Mouse (Mus musculus) brain, embryonic 14.5 days (tissue): ENCODE data around the gene Aida. TPM values are rescaled to one million over a fixed set of nuclear protein-coding genes. Genes with fewer than 3 reads are reported as not detected.

Source experiments
- DNase-seq: peaks from one replicate; pipeline ENCODE4 v3.0.0-alpha.2; 2011; ENCODE audit warnings: low read depth
- CTCF ChIP-seq: fragments of 200-500 bp; IDR thresholded peaks from 2 replicates; pipeline ENCODE4 v1.5.1; 2012; ENCODE audit warnings: inconsistent platforms, mild to moderate bottlenecking, moderate library complexity, borderline replicate concordance; ENCODE audit not compliant: insufficient read depth, insufficient read length; ENCODE audit errors: extremely low read depth
- POLR2A ChIP-seq: fragments of 200-500 bp; IDR thresholded peaks from 2 replicates; pipeline ENCODE4 v1.6.1; 2012; ENCODE audit warnings: mild to moderate bottlenecking, inconsistent platforms, borderline replicate concordance; ENCODE audit not compliant: poor library complexity, insufficient read depth, insufficient read length, severe bottlenecking; ENCODE audit errors: extremely low read depth
- polyA plus RNA-seq: library from polyadenylated mRNA; depleted of rRNA; stranded (reverse); fragments of >200 nt; gene quantifications from 2 replicates; pipeline ENCODE4 v1.2.3, GENCODE M21; 2012; rRNA removed

Gene Aida
- polyA plus RNA-seq, 1 experiment: 82.0 TPM

- TF ChIP-seq CTCF (no peak), POLR2A (peak; percentile 54; the same call in 1 of the 2 replicates)
- peak; percentile 98 for DNase-seq
Measured at GRCm38 (mm10) chr1:183344886-183345816, 48.8 kb downstream of the Aida start.

- no peak for DNase-seq
Measured at GRCm38 (mm10) chr1:183345817-183346195, 49.4 kb downstream of the Aida start.

DNA sequence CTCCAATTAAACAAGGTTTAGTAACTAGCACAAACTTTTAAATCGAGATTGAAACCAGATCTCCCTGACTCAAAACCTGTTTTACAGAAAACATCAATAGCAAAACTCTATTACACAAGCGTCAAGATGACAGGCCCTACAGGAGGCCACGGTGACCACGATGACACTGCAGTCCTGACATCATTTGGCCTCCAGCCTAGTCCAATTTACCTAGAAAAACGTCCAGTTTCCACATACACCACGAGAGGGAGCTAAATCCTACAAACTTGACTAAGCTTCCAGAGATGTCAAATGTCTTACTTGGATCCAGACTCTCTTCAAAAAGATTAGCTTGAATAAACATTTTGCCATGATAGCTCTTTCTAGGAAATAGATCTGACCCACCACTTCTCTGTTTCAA lies 53.5 kb downstream of the Aida start:
- TF ChIP-seq CTCF (peak; percentile 46; the same call in 1 of the 2 replicates), POLR2A (no peak)
- DNase-seq: peak; percentile 78

More at GRCm38 (mm10) chr1:183345817-183346195, 49.4 kb downstream of the Aida start:
- TF ChIP-seq CTCF (no peak), POLR2A (no peak)

GRCm38 (mm10) chr1:183358901-183359300 lies 62.5 kb downstream of the Aida start:
- DNase-seq: no peak
- TF ChIP-seq POLR2A: no peak
- no peak for TF ChIP-seq CTCF

GRCm38 (mm10) chr1:183362301-183362700 lies 65.9 kb downstream of the Aida start:
- no peak for DNase-seq

GRCm38 (mm10) chr1:183362729-183363576 lies 66.6 kb downstream of the Aida start:
- no peak for TF ChIP-seq CTCF
- TF ChIP-seq POLR2A: no peak

More at GRCm38 (mm10) chr1:183362301-183362700, 65.9 kb downstream of the Aida start:
- TF ChIP-seq CTCF (no peak), POLR2A (no peak)

DNA sequence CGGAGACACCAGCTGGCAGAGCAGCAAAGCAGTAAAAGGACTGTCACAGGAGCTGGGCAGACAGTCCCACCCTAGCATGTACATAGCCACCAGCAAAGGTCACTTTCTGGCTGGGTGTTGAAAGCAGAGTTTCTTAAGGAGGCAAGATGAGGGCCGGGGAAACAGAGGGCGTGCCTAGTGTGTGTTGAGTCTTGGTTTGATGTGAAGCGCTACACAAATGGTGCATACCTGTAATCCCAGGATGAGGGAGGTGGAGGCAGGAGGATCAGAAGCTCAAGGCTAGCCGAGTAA lies 67.1 kb downstream of the Aida start:
- DNase-seq: no peak

More at GRCm38 (mm10) chr1:183362729-183363576, 66.6 kb downstream of the Aida start:
- DNase-seq: no peak

DNA sequence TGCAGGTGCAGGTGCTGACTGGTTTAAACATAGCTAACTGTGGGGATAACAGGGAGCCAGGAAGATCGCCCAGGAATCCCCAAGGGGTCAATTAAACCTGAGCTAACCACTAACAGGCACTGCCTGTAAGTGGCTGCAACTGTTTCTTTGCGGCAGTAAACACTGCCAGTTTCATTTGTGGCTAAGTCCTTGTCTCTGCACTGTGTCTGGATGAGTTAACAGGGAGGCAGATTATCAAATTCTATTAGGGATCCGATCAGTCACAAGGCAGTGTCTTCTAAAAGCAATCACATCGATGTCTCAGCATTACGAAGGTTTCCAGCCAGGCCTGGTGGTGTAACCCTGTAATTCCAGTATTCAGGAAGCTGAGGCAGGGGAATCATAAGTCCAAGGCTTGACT lies 70.0 kb downstream of the Aida start:
- TF ChIP-seq CTCF (no peak), POLR2A (no peak)
- DNase-seq: no peak

More for the DNA sequence above, 67.1 kb downstream of the Aida start:
- no peak for TF ChIP-seq CTCF
- no peak for TF ChIP-seq POLR2A

- DNase-seq: peak; percentile 26
Measured at GRCm38 (mm10) chr1:183368601-183369400, 72.4 kb downstream of the Aida start.

DNA sequence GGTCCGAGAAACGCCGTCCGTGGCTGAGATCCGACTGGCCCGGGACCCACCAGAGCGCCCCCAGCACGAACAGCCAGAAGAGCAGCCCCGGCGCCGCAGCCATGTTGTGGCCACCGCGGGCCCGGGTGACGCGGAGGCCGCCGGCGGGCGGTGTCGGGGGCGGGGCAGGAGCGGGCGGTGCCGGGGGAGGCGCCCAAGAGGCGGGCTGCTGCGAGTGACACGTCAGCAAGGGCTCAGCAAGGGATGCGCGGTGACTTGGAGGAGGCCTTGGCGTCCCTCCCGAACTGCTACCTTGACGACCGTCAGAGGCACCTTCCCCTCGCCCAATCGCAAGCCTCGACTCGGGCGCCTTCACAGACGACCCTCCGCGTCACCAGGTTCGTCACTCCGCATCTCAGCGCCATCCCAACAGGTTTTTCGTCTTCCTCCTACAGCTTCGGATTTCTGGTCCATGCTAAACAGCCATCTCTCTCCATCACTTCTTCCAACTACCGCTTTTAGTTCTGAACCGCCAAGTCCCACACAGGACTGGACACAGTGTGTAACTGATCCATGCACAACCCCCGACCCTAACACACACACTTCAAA lies 73.1 kb downstream of the Aida start, which contains the start of gene Mia3:
TSS of gene Mia3 (minus strand) at position 127 of the 588 bp plus-strand sequence.
- DNase-seq: peak; percentile 99
- TF ChIP-seq POLR2A (peak; percentile 75), CTCF (no peak)

More at GRCm38 (mm10) chr1:183368601-183369400, 72.4 kb downstream of the Aida start:
- TF ChIP-seq POLR2A (no peak), CTCF (no peak)

- no peak for DNase-seq
- TF ChIP-seq CTCF: no peak
- TF ChIP-seq POLR2A: no peak
Measured at GRCm38 (mm10) chr1:183374728-183375127, 78.3 kb downstream of the Aida start.

Other genes with a start within 250 kb of the Aida start
- 11.1 and 15.6 TPM in 2 replicates for gene Disp1, start 75.1 kb upstream of the Aida start, polyA plus RNA-seq
- 75.5 and 82.1 TPM in 2 replicates for gene Brox, start 679 bp downstream of the Aida start, polyA plus RNA-seq
- gene Mia3, start 73.0 kb downstream of the Aida start, polyA plus RNA-seq: 89.1 and 98.2 TPM in 2 replicates
- 21.1 and 24.5 TPM in 2 replicates for gene Taf1a, start 92.4 kb downstream of the Aida start, polyA plus RNA-seq
- gene Hhipl2, start 121.6 kb downstream of the Aida start, polyA plus RNA-seq: 1.1 and 1.7 TPM in 2 replicates